Comparison of ENCODE assay signal across 19 mouse cellular contexts in the genomic region with DNA sequence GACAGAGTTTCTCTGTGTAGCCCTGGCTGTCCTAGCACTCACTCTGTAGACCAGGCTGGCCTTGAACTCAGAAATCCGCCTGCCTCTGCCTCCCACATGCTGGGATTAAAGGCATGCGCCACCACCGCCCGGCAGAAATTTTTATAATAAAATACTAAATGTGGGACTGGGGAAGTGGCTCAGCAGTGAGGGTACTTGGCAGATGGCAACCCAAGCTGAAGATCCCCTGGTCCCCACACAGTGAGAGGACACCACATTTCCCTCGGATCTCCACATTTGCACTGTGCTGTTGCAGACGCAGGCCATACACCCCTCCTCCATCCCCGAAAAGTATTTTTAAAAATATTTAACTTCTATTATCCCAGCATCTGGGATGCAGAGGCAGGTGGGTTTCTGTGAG. TPM values are rescaled to one million over a fixed set of nuclear protein-coding genes. Genes with fewer than 3 reads are reported as not detected.
"Had no signal": no experiment of that assay in that cellular context is flagged by ENCODE, and none has a peak within 500 bp of the region (broad histone marks: within the 10 kb centered on the region; RNA-seq: fewer than 3 reads in every experiment).

No protein-coding gene starts in this region.

- H3K27ac ChIP-seq: macrophage had no signal

- H3K27me3 ChIP-seq: limb, embryonic 12.5 days; megakaryocyte, embryonic 14.5 days; midbrain, embryonic 12.5 days; neural tube, embryonic 15.5 days had no signal

- H3K9ac ChIP-seq: limb, embryonic 12.5 days; lung, embryonic 14.5 days; midbrain, embryonic 12.5 days had no signal

- DNase-seq: kidney, adult 8-10 months; kidney, postnatal 25 days; layer of hippocampus, adult 9-11 months; layer of hippocampus, postnatal 36 days; lung, embryonic 14.5 days; lung, postnatal 10 days; retina, postnatal 1 day; right cerebral cortex, postnatal 4 days; spleen, adult 18-20 months; thymus, adult 18-20 months; thymus, postnatal 14 days had no signal

- ATAC-seq: intestine, postnatal 0 days had no signal

- H3K9me3 ChIP-seq: limb, embryonic 12.5 days; megakaryocyte, embryonic 14.5 days; midbrain, embryonic 12.5 days; neural tube, embryonic 15.5 days had no signal

- H3K4me3 ChIP-seq: midbrain, embryonic 12.5 days had no signal

RNA-seq across cellular contexts. Expression of a gene that starts 1.7 kb away (rescaled TPM):
- total RNA-seq: layer of hippocampus, postnatal 36 days; left cerebral cortex, postnatal 36 days had no signal
- polyA plus RNA-seq: macrophage; midbrain, postnatal 0 days had no signal
